Mouse (Mus musculus) liver, adult 2 months (tissue): ENCODE measurements around the gene Sgsm3. TPM values are rescaled to one million over a fixed set of nuclear protein-coding genes. Genes with fewer than 3 reads are reported as not detected.

ENCODE experiments used
- DNase-seq: peaks from one replicate; pipeline ENCODE4 v3.0.0-alpha.2; 2011; ENCODE audit warnings: low read depth, low spot score; ENCODE audit errors: extremely low read depth
- H3K27ac ChIP-seq: fragments of 200-500 bp; replicated peaks from 2 replicates; pipeline ENCODE4 v1.5.1; 2012; ENCODE audit warnings: low read depth, mild to moderate bottlenecking, control low read depth, inconsistent platforms, low read length; ENCODE audit not compliant: insufficient read depth
- H3K27me3 ChIP-seq: fragments of 200-500 bp; 2 replicates; pipeline ENCODE4 v1.6.1; 2012; ENCODE audit warnings: mild to moderate bottlenecking, moderate library complexity, low read length, inconsistent platforms; ENCODE audit not compliant: control insufficient read depth, insufficient read depth
- H3K36me3 ChIP-seq: fragments of 200-500 bp; 2 replicates; pipeline ENCODE4 v1.6.1; 2012; ENCODE audit warnings: low read length, inconsistent platforms; ENCODE audit not compliant: control insufficient read depth, insufficient read depth
- H3K4me1 ChIP-seq: fragments of 200-500 bp; 2 replicates; pipeline ENCODE4 v1.6.1; 2011; ENCODE audit warnings: low read length; ENCODE audit not compliant: control insufficient read depth, insufficient read depth
- H3K4me3 ChIP-seq: fragments of 200-500 bp; 2 replicates; pipeline ENCODE4 v1.5.1; 2011; ENCODE audit warnings: low read depth, mild to moderate bottlenecking, control low read depth, low read length, moderate library complexity; ENCODE audit not compliant: insufficient read depth
- H3K79me2 ChIP-seq: fragments of 200-500 bp; 2 replicates; pipeline ENCODE4 v1.6.1; 2012; ENCODE audit warnings: inconsistent platforms, mild to moderate bottlenecking, low read length, moderate library complexity; ENCODE audit not compliant: control insufficient read depth, insufficient read depth
- H3K9ac ChIP-seq: fragments of 200-500 bp; 2 replicates; pipeline ENCODE4 v1.6.1; 2012; ENCODE audit warnings: low read depth, mild to moderate bottlenecking, control low read depth, inconsistent platforms, low read length
- CTCF ChIP-seq: fragments of 200-500 bp; IDR thresholded peaks from 2 replicates; pipeline ENCODE4 v1.5.1; 2011; ENCODE audit warnings: low read depth, low read length, control low read depth
- POLR2A ChIP-seq: fragments of 200-500 bp; IDR thresholded peaks from 2 replicates; pipeline ENCODE4 v1.6.1; 2011; ENCODE audit warnings: low read length, control low read depth; ENCODE audit not compliant: insufficient read depth; ENCODE audit errors: extremely low read depth
- WGBS: fragments of 180-500 bp; shearing (Covaris S2); methylation state at CpG from one replicate; pipeline ENCODE4 v1.1.7; 2018; 5-methylcytosine and 5-hydroxymethylcytosine counted together
- polyA plus RNA-seq: library from polyadenylated mRNA; depleted of rRNA; stranded (reverse); fragments of >200 nt; gene quantifications from 2 replicates; pipeline ENCODE4 v1.2.3, GENCODE M21; 2012
- total RNA-seq: library from RNA; depleted of rRNA; stranded (reverse); fragments of >200 nt; gene quantifications from 2 replicates; pipeline ENCODE4 v1.2.3, GENCODE M21; 2014

Sgsm3 gene
- total and polyA plus RNA-seq, 2 experiments, result 5.2 to 13.0 TPM

- H3K27me3 ChIP-seq, result no peaks in the 10 kb centered on the region
- TF ChIP-seq CTCF (no peak), POLR2A (no peak)
- no peaks in the 10 kb centered on the region for H3K36me3 ChIP-seq
- WGBS, result 91% methylated on average over 5 of the region's 5 CpGs
- no peak overlapping the region for H3K27ac ChIP-seq
- H3K79me2 ChIP-seq, result peaks cover 4% of the 10 kb centered on the region; the same call in 1 of the 2 replicates
- no peak for DNase-seq
- H3K4me3 ChIP-seq, result no peak overlapping the region
- H3K9ac ChIP-seq, result no peak overlapping the region
- H3K4me1 ChIP-seq, result peaks cover 4% of the 10 kb centered on the region; the same call in 1 of the 2 replicates
Measured at GRCm38 (mm10) chr15:81038419-81038818, 60.9 kb downstream of the Sgsm3 start.

GRCm38 (mm10) chr15:81041767-81042166 lies 64.2 kb downstream of the Sgsm3 start:
- H3K9ac ChIP-seq, result no peak overlapping the region
- H3K79me2 ChIP-seq, result peaks cover 4% of the 10 kb centered on the region; the same call in 1 of the 2 replicates
- no peak for DNase-seq
- no peaks in the 10 kb centered on the region for H3K27me3 ChIP-seq
- H3K36me3 ChIP-seq, result no peaks in the 10 kb centered on the region
- no peak overlapping the region for H3K27ac ChIP-seq
- no peak overlapping the region for H3K4me3 ChIP-seq
- TF ChIP-seq POLR2A (no peak), CTCF (no peak)
- WGBS, result 92% methylated on average over 4 of the region's 4 CpGs
- no peaks in the 10 kb centered on the region for H3K4me1 ChIP-seq

- Histone ChIP-seq H3K9ac (no peak overlapping the region), H3K4me1 (no peaks in the 10 kb centered on the region), H3K4me3 (no peak overlapping the region), H3K79me2 (peaks cover 4% of the 10 kb centered on the region; the same call in 1 of the 2 replicates), H3K36me3 (no peaks in the 10 kb centered on the region), H3K27me3 (no peaks in the 10 kb centered on the region), H3K27ac (no peak overlapping the region)
- DNase-seq, result no peak
- TF ChIP-seq CTCF (peak; percentile 66), POLR2A (no peak)
- WGBS, result 75% methylated on average over 13 of the region's 13 CpGs
Measured at GRCm38 (mm10) chr15:81042276-81042931, 64.8 kb downstream of the Sgsm3 start.

DNA sequence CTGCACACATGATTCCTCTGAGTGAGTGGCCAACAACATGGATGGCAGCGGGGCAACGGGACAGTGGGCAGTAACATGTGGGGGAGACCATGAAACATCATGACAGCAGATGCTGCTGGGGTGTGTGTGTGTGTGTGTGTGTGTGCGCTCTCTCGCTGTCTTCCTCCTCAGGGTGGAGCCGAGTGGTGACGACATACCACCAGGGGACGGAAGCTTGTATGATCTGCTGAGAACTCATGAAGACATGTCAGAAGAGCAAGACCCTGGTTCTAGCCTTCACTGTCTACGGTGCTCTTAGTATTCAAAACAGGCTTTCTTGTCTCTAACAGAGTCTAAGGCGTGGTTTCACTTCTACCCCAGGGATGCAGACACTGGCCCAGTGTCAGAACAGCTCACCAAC lies 66.9 kb downstream of the Sgsm3 start:
- 90% methylated on average over 9 of the region's 9 CpGs for WGBS
- H3K9ac ChIP-seq, result no peak overlapping the region

GRCm38 (mm10) chr15:81045336-81045735 lies 67.8 kb downstream of the Sgsm3 start:
- DNase-seq, result peak; percentile 27
- 87% methylated on average over 4 of the region's 4 CpGs for WGBS
- Histone ChIP-seq H3K36me3 (no peaks in the 10 kb centered on the region), H3K4me1 (peaks cover 5% of the 10 kb centered on the region), H3K4me3 (peak overlapping the region; percentile 58), H3K27ac (0 out of 2 replicates have a peak overlapping the region, but pooled peaks have one; percentile 30), H3K79me2 (peaks cover 6% of the 10 kb centered on the region; the same call in 1 of the 2 replicates), H3K9ac (0 out of 2 replicates have a peak overlapping the region, but pooled peaks have one; percentile 9), H3K27me3 (no peaks in the 10 kb centered on the region)
- no peak for TF ChIP-seq POLR2A
- TF ChIP-seq CTCF, result no peak

More for the DNA sequence above, 66.9 kb downstream of the Sgsm3 start:
- Histone ChIP-seq H3K27me3 (no peaks in the 10 kb centered on the region), H3K4me3 (no peak overlapping the region; the same call in 1 of the 2 replicates), H3K79me2 (peaks cover 6% of the 10 kb centered on the region; the same call in 1 of the 2 replicates), H3K36me3 (no peaks in the 10 kb centered on the region), H3K4me1 (no peaks in the 10 kb centered on the region; the same call in 1 of the 2 replicates), H3K27ac (no peak overlapping the region)
- DNase-seq, result no peak
- no peak for TF ChIP-seq CTCF
- no peak for TF ChIP-seq POLR2A

DNA sequence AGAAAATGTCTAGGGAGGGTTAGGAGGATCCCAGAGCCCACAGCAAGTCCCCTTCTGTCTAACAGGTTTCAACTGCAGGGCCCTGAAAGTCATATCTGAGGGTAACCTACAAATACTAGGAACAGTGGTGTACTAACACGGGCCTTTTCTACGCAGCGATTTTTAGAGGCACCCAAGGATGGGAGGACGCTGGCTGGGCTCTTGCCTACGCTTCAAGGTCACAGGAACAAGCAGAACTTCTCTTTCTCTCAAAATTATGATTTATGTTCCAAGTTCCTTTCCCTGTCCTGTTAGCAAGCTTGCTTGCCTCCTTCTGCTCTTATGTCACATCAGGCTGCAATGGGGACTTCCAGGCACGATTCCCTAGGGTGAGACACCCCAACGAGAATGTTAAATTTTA lies 68.5 kb downstream of the Sgsm3 start:
- H3K79me2 ChIP-seq, result peaks cover 6% of the 10 kb centered on the region; the same call in 1 of the 2 replicates
- no peaks in the 10 kb centered on the region for H3K36me3 ChIP-seq
- TF ChIP-seq CTCF (no peak), POLR2A (no peak)
- no peak overlapping the region for H3K27ac ChIP-seq
- 86% methylated on average over 7 of the region's 7 CpGs for WGBS
- H3K27me3 ChIP-seq, result no peaks in the 10 kb centered on the region
- peaks cover 7% of the 10 kb centered on the region for H3K4me1 ChIP-seq
- DNase-seq, result no peak
- H3K9ac ChIP-seq, result no peak overlapping the region
- H3K4me3 ChIP-seq, result no peak overlapping the region
